Mouse (Mus musculus) olfactory bulb, adult 2 months (tissue): Measurements from ENCODE around the gene Aox1.

Experiments used
- CTCF ChIP-seq: fragments of 200-500 bp; IDR thresholded peaks from 2 replicates; pipeline ENCODE4 v1.5.1; 2012; ENCODE audit warnings: low read depth, mild to moderate bottlenecking, low read length, moderate library complexity; ENCODE audit not compliant: insufficient read depth
- POLR2A ChIP-seq: fragments of 200-500 bp; IDR thresholded peaks from 2 replicates; pipeline ENCODE4 v1.6.1; 2012; ENCODE audit warnings: mild to moderate bottlenecking, low read depth, low read length, moderate library complexity; ENCODE audit not compliant: insufficient read depth

- TF ChIP-seq POLR2A (no peak), CTCF (no peak)
Observed at GRCm38 (mm10) chr1:58072416-58072815, 42.7 kb downstream of the Aox1 start.
